Mouse (Mus musculus): Measurements from ENCODE around the gene Epb42. TPM values are rescaled to one million over a fixed set of nuclear protein-coding genes. Genes with fewer than 3 reads are reported as not detected.
"Not testable (repeated sequence)": the region's sequence is repeated elsewhere in the genome, so short reads cannot be mapped to it uniquely, and the experiment has no call there.

The Epb42 gene
- total and polyA plus RNA-seq, 2 experiments from 2014 or later: 0.56 TPM; not detected in 1

GRCm38 (mm10) chr2:120977926-120978692, 58.8 kb downstream of the Epb42 start:
- ATAC-seq (ENCODE audit: insufficient read depth, low read depth): no peak
- no peak for TF ChIP-seq CTCF (IDR thresholded peaks at IDR 0.05; ENCODE audit: low read depth)
- WGBS: 87% methylated on average over 8 of the region's 8 CpGs

GRCm38 (mm10) chr2:120976990-120977925, 59.6 kb downstream of the Epb42 start, which contains the start of gene Tmem62:
Gene Tmem62 (plus strand): TSS chr2:120977017.
- peak; percentile 45 for DNase-seq (ENCODE audit: low spot score)
- H3K36me3 ChIP-seq (replicated peaks; ENCODE audit: control insufficient read depth, insufficient read depth, low read length): no peaks in the 10 kb centered on the region
- peak within 1 kb of the TSS; percentile 69 for H3K27ac ChIP-seq (ENCODE audit: low read depth)
- WGBS: 1% methylated on average over 57 of the region's 71 CpGs
- H3K4me3 ChIP-seq (ENCODE audit: low read depth, low read length): peak within 1 kb of the TSS; percentile 75
- peak within 1 kb of the TSS; percentile 92 for H3K4me2 ChIP-seq (ENCODE audit: low read depth, low read length)
- peak; percentile 32 for TF ChIP-seq CTCF (IDR thresholded peaks at IDR 0.05; ENCODE audit: low read depth)
- TF ChIP-seq EP300 (IDR thresholded peaks at IDR 0.05; ENCODE audit: low read depth): no peak
- H3K4me1 ChIP-seq (ENCODE audit: control insufficient read depth, insufficient read depth): no peaks in the 10 kb centered on the region
- peak within 1 kb of the TSS; percentile 81 for H3K9ac ChIP-seq (replicated peaks; ENCODE audit: low read depth, low read length)
- no peaks in the 10 kb centered on the region for H3K9me3 ChIP-seq (replicated peaks; ENCODE audit: control insufficient read depth, low read length)
- peak; percentile 84 for ATAC-seq (ENCODE audit: insufficient read depth, low read depth)
- no peaks in the 10 kb centered on the region for H3K27me3 ChIP-seq (ENCODE audit: control insufficient read depth, insufficient read depth, low read length)

More at GRCm38 (mm10) chr2:120977926-120978692, 58.8 kb downstream of the Epb42 start:
- DNase-seq (ENCODE audit: low spot score): no peak
- no peaks in the 10 kb centered on the region for H3K36me3 ChIP-seq (replicated peaks; ENCODE audit: control insufficient read depth, insufficient read depth, low read length)
- peak overlapping the region; percentile 92 for H3K4me2 ChIP-seq (ENCODE audit: low read depth, low read length)
- peak overlapping the region; percentile 81; the same call in 1 of the 2 replicates for H3K9ac ChIP-seq (replicated peaks; ENCODE audit: low read depth, low read length)
- no peaks in the 10 kb centered on the region for H3K9me3 ChIP-seq (replicated peaks; ENCODE audit: control insufficient read depth, low read length)
- H3K4me1 ChIP-seq (ENCODE audit: control insufficient read depth, insufficient read depth): no peaks in the 10 kb centered on the region
- peak overlapping the region; percentile 75 for H3K4me3 ChIP-seq (ENCODE audit: low read depth, low read length)
- no peaks in the 10 kb centered on the region for H3K27me3 ChIP-seq (ENCODE audit: control insufficient read depth, insufficient read depth, low read length)
- peak overlapping the region; percentile 69; the same call in 1 of the 2 replicates for H3K27ac ChIP-seq (ENCODE audit: low read depth)

- no peak overlapping the region for H3K9ac ChIP-seq (replicated peaks; ENCODE audit: low read depth, low read length)
- peak; percentile 28 for TF ChIP-seq CTCF (IDR thresholded peaks at IDR 0.05; ENCODE audit: low read depth)
- TF ChIP-seq EP300 (IDR thresholded peaks at IDR 0.05; ENCODE audit: low read depth): no peak
- H3K4me2 ChIP-seq (ENCODE audit: low read depth, low read length): no peak overlapping the region
- no peak for DNase-seq (ENCODE audit: low spot score)
- H3K27ac ChIP-seq (ENCODE audit: low read depth): no peak overlapping the region
- H3K4me3 ChIP-seq (ENCODE audit: low read depth, low read length): no peak overlapping the region
- no peaks in the 10 kb centered on the region for H3K4me1 ChIP-seq (ENCODE audit: control insufficient read depth, insufficient read depth)
- no peaks in the 10 kb centered on the region for H3K9me3 ChIP-seq (replicated peaks; ENCODE audit: control insufficient read depth, low read length)
- WGBS: 51% methylated on average over 4 of the region's 4 CpGs
- no peaks in the 10 kb centered on the region for H3K36me3 ChIP-seq (replicated peaks; ENCODE audit: control insufficient read depth, insufficient read depth, low read length)
- H3K27me3 ChIP-seq (ENCODE audit: control insufficient read depth, insufficient read depth, low read length): no peaks in the 10 kb centered on the region
- ATAC-seq (ENCODE audit: insufficient read depth, low read depth): no peak
Observed at GRCm38 (mm10) chr2:120976308-120976707, 60.6 kb downstream of the Epb42 start.

GRCm38 (mm10) chr2:120972964-120973363, 63.9 kb downstream of the Epb42 start:
- Histone ChIP-seq H3K4me3 (ENCODE audit: low read depth, low read length) (no peak overlapping the region), H3K9ac (replicated peaks; ENCODE audit: low read depth, low read length) (no peak overlapping the region), H3K4me2 (ENCODE audit: low read depth, low read length) (no peak overlapping the region), H3K27ac (ENCODE audit: low read depth) (no peak overlapping the region), H3K9me3 (replicated peaks; ENCODE audit: control insufficient read depth, low read length) (no peaks in the 10 kb centered on the region), H3K4me1 (ENCODE audit: control insufficient read depth, insufficient read depth) (peaks cover 8% of the 10 kb centered on the region), H3K36me3 (replicated peaks; ENCODE audit: control insufficient read depth, insufficient read depth, low read length) (no peaks in the 10 kb centered on the region), H3K27me3 (ENCODE audit: control insufficient read depth, insufficient read depth, low read length) (no peaks in the 10 kb centered on the region)
- no peak for DNase-seq (ENCODE audit: low spot score)
- 21% methylated on average over 5 of the region's 5 CpGs for WGBS
- TF ChIP-seq CTCF (IDR thresholded peaks at IDR 0.05; ENCODE audit: low read depth) (no peak; the same call in 1 of the 2 replicates), EP300 (IDR thresholded peaks at IDR 0.05; ENCODE audit: low read depth) (no peak)
- ATAC-seq (ENCODE audit: insufficient read depth, low read depth): no peak

GRCm38 (mm10) chr2:120972257-120972656, 64.6 kb downstream of the Epb42 start:
- H3K9ac ChIP-seq (replicated peaks; ENCODE audit: low read depth, low read length); H3K27me3 ChIP-seq (ENCODE audit: control insufficient read depth, insufficient read depth, low read length); H3K36me3 ChIP-seq (replicated peaks; ENCODE audit: control insufficient read depth, insufficient read depth, low read length); H3K27ac ChIP-seq (ENCODE audit: low read depth); DNase-seq (ENCODE audit: low spot score); H3K4me1 ChIP-seq (ENCODE audit: control insufficient read depth, insufficient read depth); ATAC-seq (ENCODE audit: insufficient read depth, low read depth); H3K9me3 ChIP-seq (replicated peaks; ENCODE audit: control insufficient read depth, low read length); H3K4me2 ChIP-seq (ENCODE audit: low read depth, low read length); H3K4me3 ChIP-seq (ENCODE audit: low read depth, low read length): not testable (repeated sequence)
- WGBS: 94% methylated on average over 8 of the region's 8 CpGs

All from heart, postnatal 0 days (tissue).